Mouse (Mus musculus) heart, embryonic 16.5 days (tissue): ENCODE data around the gene Fancm. TPM values are rescaled to one million over a fixed set of nuclear protein-coding genes. Genes with fewer than 3 reads are reported as not detected.
A peak's percentile ranks its signal among the peaks of the same experiment; 100 is the strongest.

ENCODE experiments used
- ATAC-seq: fragments of 200-750 bp; cut with Nextera tagmentation; replicated peaks from 2 replicates; pipeline ENCODE4 v1.8.0; 2017; ENCODE audit warnings: moderate number of reproducible peaks; ENCODE audit not compliant: insufficient read depth, low FRiP score; ENCODE audit errors: extremely low read depth
- H3K27ac ChIP-seq: fragments of 300-500 bp; sonication (generic); 2 replicates; pipeline ENCODE4 v1.5.1; 2014; ENCODE audit warnings: mild to moderate bottlenecking, low read length, control low read depth, moderate library complexity
- H3K27me3 ChIP-seq: fragments of 300-500 bp; sonication (generic); 2 replicates; pipeline ENCODE4 v1.6.1; 2014; ENCODE audit warnings: low read length, mixed read lengths; ENCODE audit not compliant: control insufficient read depth, insufficient read depth
- H3K36me3 ChIP-seq: fragments of 300-500 bp; sonication (generic); 2 replicates; pipeline ENCODE4 v1.6.1; 2014; ENCODE audit not compliant: control insufficient read depth, insufficient read depth
- H3K4me1 ChIP-seq: fragments of 300-500 bp; sonication (generic); 2 replicates; pipeline ENCODE4 v1.6.1; 2014; ENCODE audit warnings: low read length, mixed read lengths; ENCODE audit not compliant: control insufficient read depth, insufficient read depth
- H3K4me2 ChIP-seq: fragments of 300-500 bp; sonication (generic); 2 replicates; pipeline ENCODE4 v1.6.1; 2014; ENCODE audit warnings: low read depth, mild to moderate bottlenecking, control low read depth, low read length
- H3K4me3 ChIP-seq: fragments of 300-500 bp; sonication (generic); 2 replicates; pipeline ENCODE4 v1.5.1; 2014; ENCODE audit warnings: mild to moderate bottlenecking, control low read depth, low read length
- H3K9ac ChIP-seq: fragments of 300-500 bp; sonication (generic); 2 replicates; pipeline ENCODE4 v1.6.1; 2014; ENCODE audit warnings: low read length, control low read depth
- H3K9me3 ChIP-seq: fragments of 300-500 bp; sonication (generic); replicated peaks from 2 replicates; pipeline ENCODE4 v1.6.1; 2016; ENCODE audit warnings: low read length; ENCODE audit not compliant: control insufficient read depth
- WGBS: fragments of 180-500 bp; shearing (Covaris S2); extraction: QIAGEN DNeasy Blood & Tissue Kit; methylation state at CpG from one replicate; pipeline ENCODE4 v1.1.7; 2014; 5-methylcytosine and 5-hydroxymethylcytosine counted together
- polyA plus RNA-seq: library from polyadenylated mRNA; unstranded; fragments of >200 nt; fragmentation: Nextera tagmentation; extraction: Ambion mirVana; gene quantifications from 2 replicates; pipeline ENCODE4 v1.2.1, GENCODE M21; 2015

The Fancm gene
- polyA plus RNA-seq, 1 experiment from 2014 or later: 5.0 TPM

DNA sequence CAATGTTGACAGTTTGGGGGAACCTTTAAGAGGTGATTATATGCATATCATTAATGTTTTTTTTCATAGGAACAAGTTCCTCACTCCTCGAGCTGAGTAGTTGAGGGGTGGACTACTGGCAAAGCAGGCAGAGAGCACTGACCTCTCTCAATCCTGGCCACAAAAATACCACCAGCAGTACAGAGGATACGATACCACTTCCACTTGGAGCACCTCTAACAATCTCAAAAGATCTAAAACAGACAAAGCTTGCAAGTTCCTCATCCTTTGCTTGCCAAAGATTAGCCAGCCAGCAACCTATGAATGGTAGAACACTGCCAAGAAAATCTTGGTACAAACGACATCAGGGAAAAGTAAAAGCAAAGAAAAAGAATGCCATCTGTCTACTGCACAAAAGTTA is 9.2 kb upstream of the Fancm start:
- H3K36me3 ChIP-seq: peaks cover 28% of the 10 kb centered on the region
- no peak overlapping the region for H3K4me3 ChIP-seq
- no peak overlapping the region for H3K9ac ChIP-seq
- WGBS: 48% methylated on average over 3 of the region's 3 CpGs
- no peak for ATAC-seq
- H3K27me3 ChIP-seq: no peaks in the 10 kb centered on the region
- no peaks in the 10 kb centered on the region for H3K9me3 ChIP-seq
- no peak overlapping the region for H3K27ac ChIP-seq
- no peak overlapping the region for H3K4me2 ChIP-seq
- peaks cover 17% of the 10 kb centered on the region for H3K4me1 ChIP-seq

DNA sequence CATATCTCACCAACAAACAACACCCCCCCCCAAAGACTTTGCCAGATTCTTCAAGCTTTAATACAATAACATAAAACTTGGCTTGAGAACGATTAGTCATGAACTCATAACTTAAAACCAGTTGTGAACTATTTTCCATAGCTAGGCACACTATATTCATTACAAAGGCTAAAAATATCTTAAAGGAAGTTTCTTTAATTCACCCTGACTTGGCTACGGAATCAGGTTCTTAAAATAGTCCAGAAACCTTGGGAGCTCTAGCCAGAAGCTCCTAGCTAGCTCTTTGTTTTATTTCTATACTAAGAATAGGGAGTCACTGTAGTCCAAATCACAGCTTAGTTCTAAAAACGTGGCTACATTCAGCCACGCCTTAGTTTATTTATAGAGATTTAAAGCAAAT is 7.0 kb upstream of the Fancm start:
- Histone ChIP-seq H3K4me1 (peaks cover 22% of the 10 kb centered on the region), H3K36me3 (peaks cover 23% of the 10 kb centered on the region), H3K27ac (peak overlapping the region; percentile 73), H3K4me2 (peak overlapping the region; percentile 48), H3K4me3 (no peak overlapping the region), H3K9ac (peak overlapping the region; percentile 2; the same call in 1 of the 2 replicates), H3K27me3 (no peaks in the 10 kb centered on the region), H3K9me3 (no peaks in the 10 kb centered on the region)
- no peak for ATAC-seq
- 24% methylated on average over 4 of the region's 4 CpGs for WGBS

DNA sequence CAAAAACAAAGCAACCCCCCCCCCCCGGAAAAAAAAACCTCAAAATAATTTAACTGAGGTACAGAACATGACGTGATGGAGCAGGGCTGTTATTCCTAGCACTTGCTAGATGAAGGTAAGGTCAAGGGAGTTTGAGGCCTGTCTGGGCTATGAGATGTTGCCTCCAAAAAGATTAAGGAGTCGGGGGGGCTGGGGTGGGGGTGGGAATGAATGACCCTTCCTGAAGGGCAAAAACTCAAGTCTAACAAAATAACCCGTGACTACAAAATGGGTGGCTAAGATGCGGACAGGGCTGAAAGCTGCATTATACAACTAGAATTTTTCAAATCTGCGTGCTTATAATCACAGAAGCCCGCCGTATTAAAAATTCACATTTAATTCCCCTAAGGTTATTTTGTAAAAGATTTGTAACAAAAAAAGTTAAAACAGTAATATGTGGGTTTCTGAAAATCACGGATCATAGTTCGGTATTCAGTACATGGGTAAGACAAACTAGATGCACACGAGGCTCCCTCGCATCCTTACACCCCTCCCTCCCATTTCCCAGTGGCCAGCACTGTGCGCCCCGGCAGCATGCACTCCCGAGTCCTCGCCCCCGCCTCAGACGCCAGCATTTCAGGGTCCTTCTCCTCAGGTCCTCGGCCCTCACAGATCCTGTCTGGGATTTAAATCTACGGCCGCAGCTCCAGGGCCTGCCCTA is 2.3 kb upstream of the Fancm start:
- Histone ChIP-seq H3K9me3 (no peaks in the 10 kb centered on the region), H3K4me1 (peaks cover 38% of the 10 kb centered on the region), H3K4me2 (peak overlapping the region; percentile 77), H3K27me3 (no peaks in the 10 kb centered on the region), H3K9ac (peak overlapping the region; percentile 96), H3K4me3 (peak overlapping the region; percentile 79), H3K36me3 (no peaks in the 10 kb centered on the region), H3K27ac (peak overlapping the region; percentile 95)
- ATAC-seq: peak; percentile 46
- 3% methylated on average over 21 of the region's 21 CpGs for WGBS

DNA sequence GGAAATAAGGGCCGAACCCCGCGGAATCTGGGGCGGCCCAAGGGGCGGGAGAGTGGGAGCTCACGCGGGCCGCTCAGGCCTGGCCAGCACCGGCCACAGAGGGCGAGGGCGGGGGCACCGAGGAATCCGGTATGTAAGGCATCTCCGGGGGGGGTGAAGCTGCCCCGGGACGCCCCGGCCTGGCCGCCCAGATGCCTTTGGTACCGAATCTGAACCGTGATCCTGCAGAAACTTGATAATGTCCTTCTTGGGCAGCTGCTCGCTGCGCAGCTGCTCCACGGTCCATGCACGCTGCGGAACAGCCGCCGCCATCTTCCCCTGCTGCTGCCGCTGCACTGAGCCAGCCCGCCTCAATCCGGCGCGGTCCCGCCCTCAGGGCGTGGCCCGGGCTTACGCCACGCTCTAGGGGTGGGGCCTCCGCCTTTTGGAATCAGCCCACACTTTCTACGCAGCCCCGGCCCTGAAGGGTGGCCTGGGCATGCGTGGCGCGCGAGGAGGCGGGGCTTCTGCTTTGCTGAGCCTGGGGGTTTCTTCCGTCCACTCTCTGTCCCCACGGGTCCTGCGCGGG is 1.7 kb upstream of the Fancm start, which contains the start of gene Fkbp3:
Gene Fkbp3 (minus strand): TSS at position 397 of the 568 bp plus-strand sequence.
- H3K9me3 ChIP-seq: no peaks in the 10 kb centered on the region
- peak within 1 kb of the TSS; percentile 95 for H3K27ac ChIP-seq
- no peaks in the 10 kb centered on the region for H3K27me3 ChIP-seq
- WGBS: under 1% methylated on average over 47 of the region's 49 CpGs
- H3K36me3 ChIP-seq: no peaks in the 10 kb centered on the region
- H3K4me2 ChIP-seq: peak within 1 kb of the TSS; percentile 87
- H3K4me1 ChIP-seq: peaks cover 32% of the 10 kb centered on the region
- H3K9ac ChIP-seq: peak within 1 kb of the TSS; percentile 96
- peak within 1 kb of the TSS; percentile 79 for H3K4me3 ChIP-seq
- peak; percentile 99 for ATAC-seq

DNA sequence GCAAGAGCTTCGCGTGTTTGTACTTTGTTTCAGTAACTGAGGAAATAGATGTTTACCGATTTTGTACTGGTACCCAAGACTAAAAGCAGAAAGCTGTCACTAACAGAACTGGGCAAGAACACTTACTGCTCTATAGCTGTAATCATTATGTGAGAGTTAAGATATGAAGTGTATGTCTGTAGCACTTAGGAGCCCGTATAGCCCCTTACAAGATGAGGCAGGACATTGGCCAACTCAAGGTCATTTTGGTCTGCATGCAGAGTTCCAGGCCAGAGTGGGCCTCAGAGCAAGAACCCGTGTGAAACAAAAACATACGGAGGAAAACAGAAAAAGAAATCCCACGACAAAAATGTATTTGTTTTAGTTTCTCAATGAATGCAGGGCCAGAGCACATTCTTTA is 752 bp upstream of the Fancm start:
- peak overlapping the region; percentile 87 for H3K4me2 ChIP-seq
- peaks cover 28% of the 10 kb centered on the region for H3K4me1 ChIP-seq
- ATAC-seq: no peak
- WGBS: 35% methylated on average over 7 of the region's 7 CpGs
- H3K27ac ChIP-seq: peak overlapping the region; percentile 95
- H3K4me3 ChIP-seq: peak overlapping the region; percentile 79
- no peaks in the 10 kb centered on the region for H3K9me3 ChIP-seq
- 0 out of 2 replicates have a peak, but pooled peaks cover 1% of the 10 kb centered on the region for H3K36me3 ChIP-seq
- no peaks in the 10 kb centered on the region for H3K27me3 ChIP-seq
- H3K9ac ChIP-seq: peak overlapping the region; percentile 96

DNA sequence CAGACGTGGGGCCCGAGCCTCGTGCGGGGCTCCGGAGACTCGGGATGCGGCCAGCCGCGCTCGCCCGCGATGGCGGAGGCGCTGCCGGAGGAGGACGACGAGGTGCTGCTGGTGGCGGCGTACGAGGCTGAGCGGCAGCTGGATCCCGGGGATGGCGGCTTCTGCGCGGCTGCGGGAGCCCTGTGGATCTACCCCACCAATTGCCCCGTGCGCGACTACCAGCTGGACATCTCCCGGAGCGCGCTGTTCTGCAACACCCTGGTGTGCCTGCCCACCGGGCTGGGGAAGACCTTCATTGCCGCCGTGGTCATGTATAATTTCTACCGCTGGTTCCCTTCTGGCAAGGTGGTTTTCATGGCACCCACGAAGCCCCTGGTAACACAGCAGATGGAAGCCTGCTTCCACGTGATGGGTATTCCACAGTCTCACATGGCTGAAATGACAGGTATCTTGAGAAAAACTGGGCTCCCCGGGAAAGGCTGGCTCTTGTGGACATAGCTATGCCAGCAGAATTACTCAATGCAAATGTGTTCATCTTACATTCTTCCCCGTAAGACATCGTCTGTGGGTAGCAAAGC is 419 bp downstream of the Fancm start:
- no peaks in the 10 kb centered on the region for H3K9me3 ChIP-seq
- H3K4me2 ChIP-seq: peak overlapping the region; percentile 87
- peak overlapping the region; percentile 95 for H3K27ac ChIP-seq
- under 1% methylated on average over 41 of the region's 41 CpGs for WGBS
- ATAC-seq: no peak
- no peaks in the 10 kb centered on the region for H3K27me3 ChIP-seq
- peaks cover 6% of the 10 kb centered on the region; the same call in 1 of the 2 replicates for H3K36me3 ChIP-seq
- peak overlapping the region; percentile 96 for H3K9ac ChIP-seq
- peaks cover 25% of the 10 kb centered on the region for H3K4me1 ChIP-seq
- H3K4me3 ChIP-seq: peak overlapping the region; percentile 79

DNA sequence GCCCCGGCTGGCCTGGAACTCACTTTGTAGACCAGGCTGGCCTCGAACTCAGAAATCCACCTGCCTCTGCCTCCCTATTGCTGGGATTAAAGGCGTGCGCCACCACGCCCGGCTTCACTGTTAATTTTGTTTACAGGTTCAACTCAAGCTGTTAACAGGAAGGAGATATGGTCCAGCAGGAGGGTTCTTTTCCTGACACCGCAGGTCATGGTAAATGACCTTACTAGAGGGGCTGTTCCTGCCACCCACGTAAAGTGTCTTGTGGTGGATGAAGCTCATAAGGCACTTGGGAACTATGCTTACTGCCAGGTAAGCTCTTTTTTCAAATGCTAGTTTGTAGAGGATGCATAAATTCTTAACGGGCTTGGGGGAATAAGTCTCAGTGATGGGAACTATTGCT is 1.5 kb downstream of the Fancm start:
- 71% methylated on average over 9 of the region's 9 CpGs for WGBS
- no peaks in the 10 kb centered on the region for H3K9me3 ChIP-seq
- H3K27me3 ChIP-seq: no peaks in the 10 kb centered on the region
- H3K27ac ChIP-seq: no peak overlapping the region
- H3K4me3 ChIP-seq: peak overlapping the region; percentile 79
- peak overlapping the region; percentile 87 for H3K4me2 ChIP-seq
- peaks cover 6% of the 10 kb centered on the region; the same call in 1 of the 2 replicates for H3K36me3 ChIP-seq
- ATAC-seq: no peak
- H3K9ac ChIP-seq: no peak overlapping the region
- peaks cover 25% of the 10 kb centered on the region for H3K4me1 ChIP-seq

DNA sequence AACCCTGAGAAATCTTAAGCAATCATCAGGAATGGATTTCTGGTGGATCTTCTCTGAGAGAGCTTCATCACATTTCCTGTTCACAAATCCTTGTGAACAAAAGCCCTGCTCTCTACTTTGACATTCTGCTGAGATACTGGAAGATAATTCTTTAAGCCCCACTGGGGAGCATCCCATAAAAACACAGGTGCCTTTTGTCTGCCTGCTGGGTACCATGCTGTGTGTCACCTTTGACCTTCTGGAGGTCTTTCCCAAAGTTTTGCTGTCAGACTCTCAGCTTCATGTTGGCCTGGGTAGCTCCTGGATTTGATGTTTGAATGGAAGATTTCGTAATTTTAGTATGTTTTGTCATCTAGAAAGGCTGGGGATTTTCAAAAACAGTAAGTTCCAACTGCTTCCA is 33.3 kb downstream of the Fancm start:
- Histone ChIP-seq H3K4me3 (no peak overlapping the region), H3K27me3 (no peaks in the 10 kb centered on the region), H3K36me3 (peaks cover 26% of the 10 kb centered on the region), H3K4me1 (no peaks in the 10 kb centered on the region), H3K27ac (no peak overlapping the region), H3K9me3 (no peaks in the 10 kb centered on the region), H3K4me2 (no peak overlapping the region), H3K9ac (no peak overlapping the region)
- no peak for ATAC-seq
- WGBS: 82% methylated on average over 1 of the region's 1 CpGs

DNA sequence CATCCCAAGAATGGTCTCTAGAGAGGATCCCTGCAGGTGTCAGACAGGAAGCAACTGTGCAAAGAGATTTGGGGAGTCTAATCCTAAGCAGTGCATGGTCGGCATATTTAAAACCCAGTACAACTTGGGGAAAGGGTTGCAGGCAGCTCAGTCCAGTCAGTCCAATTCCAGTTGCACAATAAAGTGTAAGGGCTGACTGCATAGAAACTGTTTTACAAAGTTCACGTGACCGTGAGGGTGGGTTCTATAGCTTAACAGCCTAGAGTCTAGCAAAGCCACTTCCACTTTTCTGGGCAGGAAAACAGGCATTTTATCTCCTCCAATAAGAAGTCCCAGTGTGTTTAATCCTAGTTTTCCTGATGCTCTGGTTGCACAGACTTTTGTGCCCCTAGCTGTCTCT is 36.1 kb downstream of the Fancm start:
- Histone ChIP-seq H3K9ac (no peak overlapping the region), H3K4me3 (no peak overlapping the region), H3K27ac (no peak overlapping the region), H3K36me3 (peaks cover 18% of the 10 kb centered on the region), H3K4me2 (no peak overlapping the region), H3K4me1 (no peaks in the 10 kb centered on the region), H3K9me3 (no peaks in the 10 kb centered on the region), H3K27me3 (no peaks in the 10 kb centered on the region)
- WGBS: 86% methylated on average over 3 of the region's 3 CpGs
- ATAC-seq: no peak
